Mouse (Mus musculus): ENCODE data around the gene Myrf. TPM values are rescaled to one million over a fixed set of nuclear protein-coding genes. Genes with fewer than 3 reads are reported as not detected.

Myrf gene
- total RNA-seq (2022), result 1 to 10 TPM; 4.1 to 8.0 (median 7.2) TPM

GRCm38 (mm10) chr19:10240654-10241305 lies at the start of gene Myrf:
Gene Myrf (minus strand): TSS chr19:10240748.
- DNase-seq (ENCODE audit: low spot score), result peak; percentile 60

DNA sequence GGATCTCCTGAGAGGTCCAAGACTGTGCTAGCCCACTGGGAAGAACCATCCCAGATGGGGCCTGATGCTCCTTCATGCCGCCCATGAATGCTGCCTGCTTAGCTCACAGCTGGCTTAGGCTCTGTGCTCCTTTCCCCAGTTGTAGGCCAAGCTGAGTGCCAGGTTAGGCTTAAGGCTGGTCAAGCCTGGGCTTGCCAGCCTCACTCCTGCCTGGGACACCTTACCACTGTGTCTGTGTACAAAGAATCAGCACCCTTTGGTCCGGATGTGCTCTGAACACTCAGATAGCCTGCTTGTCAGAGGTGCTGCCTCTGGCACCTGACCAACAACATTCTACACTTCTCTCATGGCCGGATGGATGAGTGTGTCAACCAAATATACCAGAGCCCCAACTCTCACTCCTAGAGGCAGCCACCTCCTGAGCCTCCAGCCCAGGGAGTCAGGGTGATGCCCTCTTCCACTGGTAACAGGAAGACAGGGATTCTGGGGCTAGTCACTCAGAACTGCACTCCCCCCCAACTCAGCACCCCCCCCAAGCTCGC lies 49.1 kb upstream of the Myrf start:
- no peak for DNase-seq (ENCODE audit: low spot score)

DNA sequence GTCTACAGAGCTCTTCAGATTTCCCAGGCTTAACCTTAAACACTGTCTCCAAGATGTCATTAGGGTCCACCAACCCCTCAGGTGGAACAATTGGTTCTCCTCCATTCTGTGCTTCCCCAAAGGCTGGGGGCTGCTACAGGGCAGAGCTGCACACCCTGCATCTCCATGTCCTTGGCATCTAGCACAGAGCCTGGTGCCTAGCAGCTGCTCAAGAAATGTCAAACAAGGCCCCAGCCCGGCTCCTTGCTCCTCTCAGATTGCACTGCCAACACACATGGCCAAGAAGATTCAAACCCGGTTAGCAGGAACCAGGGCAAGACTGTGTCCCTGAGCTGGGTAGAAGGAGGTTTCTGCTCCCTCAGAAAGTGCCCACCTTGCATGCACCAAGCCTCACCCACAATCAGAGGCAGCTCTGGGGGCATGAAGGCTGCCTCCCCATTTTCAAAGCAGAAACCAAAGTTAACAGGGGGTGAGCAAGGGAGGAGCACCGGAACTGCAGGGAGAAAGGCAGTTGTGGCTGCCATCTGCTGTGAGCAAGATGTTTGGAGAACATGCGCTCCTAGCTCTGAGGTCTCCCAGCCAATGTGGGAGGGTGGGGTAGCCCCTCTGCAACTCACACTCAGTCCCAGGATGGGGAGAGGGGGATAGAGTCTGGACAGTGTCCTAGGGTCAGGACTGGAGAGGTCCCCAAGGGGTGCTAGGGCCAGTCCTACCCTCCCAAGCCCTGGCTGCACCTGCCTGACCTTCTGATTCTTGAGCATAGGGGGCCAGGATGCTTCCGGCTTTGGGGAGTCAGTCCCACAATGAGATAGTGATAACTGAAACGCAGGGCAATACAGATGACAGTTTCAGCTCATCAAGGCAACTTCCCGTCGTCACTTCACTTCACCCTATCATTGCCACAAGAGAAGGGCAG lies 47.8 kb upstream of the Myrf start:
- no peak for DNase-seq (ENCODE audit: low spot score)

- no peak for DNase-seq (ENCODE audit: low spot score)
These were observed 45.9 kb upstream of the Myrf start for GRCm38 (mm10) chr19:10286458-10286872.

DNA sequence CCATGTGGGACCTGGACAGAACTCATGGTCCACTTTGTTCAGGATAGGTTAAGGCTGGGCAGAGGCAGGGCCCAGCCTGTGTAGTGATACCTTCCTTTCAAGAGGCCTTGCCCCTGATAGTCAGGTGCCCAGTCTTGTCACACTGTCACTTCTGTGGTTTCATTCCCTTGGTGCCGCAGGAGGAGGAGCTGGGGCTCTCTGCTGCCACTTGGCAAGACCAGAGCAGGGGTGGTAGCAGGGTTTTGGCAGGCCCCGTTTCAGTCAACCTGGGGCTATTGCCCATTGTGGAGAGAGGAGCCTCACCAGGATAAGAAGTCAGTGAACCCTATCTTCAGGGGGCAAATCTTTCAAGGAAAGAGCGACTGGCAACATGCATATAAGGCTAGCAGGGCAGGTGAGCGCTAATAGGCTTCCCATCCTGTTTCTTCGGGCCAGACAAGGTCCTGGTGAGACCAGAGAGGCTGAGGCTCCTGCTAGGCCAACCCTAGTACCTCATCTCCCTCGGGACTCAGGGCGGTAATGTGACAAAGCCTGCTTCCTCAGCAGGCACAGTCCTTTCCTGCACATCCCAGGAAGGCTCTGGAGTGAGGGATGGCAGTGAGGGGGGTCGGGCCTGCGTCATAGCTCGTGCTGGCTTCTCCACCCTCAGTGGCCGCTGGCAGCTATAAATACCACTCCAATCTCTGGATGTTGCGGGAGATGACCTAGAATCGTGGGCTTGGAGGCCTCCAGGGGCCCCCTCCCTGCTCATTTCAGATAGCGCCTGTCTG lies 40.4 kb upstream of the Myrf start:
- DNase-seq (ENCODE audit: low spot score), result no peak

DNA sequence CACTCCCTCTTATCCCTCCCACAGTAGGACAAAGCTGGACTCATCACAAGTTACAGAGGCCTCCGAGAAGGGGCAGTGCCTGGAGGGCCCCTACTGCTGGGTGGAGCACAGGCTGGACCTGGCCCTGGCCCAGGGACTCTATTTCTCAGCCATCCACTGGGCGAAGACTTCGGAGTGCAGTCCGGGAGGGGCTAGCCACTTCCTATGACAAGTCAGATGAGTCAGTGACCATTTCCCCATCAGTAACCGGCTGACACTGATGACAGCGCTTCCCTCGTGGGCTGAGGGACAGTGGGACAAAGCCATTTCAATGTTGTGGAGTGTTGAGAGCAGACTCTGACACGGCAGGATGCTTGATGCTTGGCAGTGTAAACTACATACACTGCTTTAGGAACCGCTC lies 39.1 kb upstream of the Myrf start:
- DNase-seq (ENCODE audit: low spot score), result peak; percentile 55

DNA sequence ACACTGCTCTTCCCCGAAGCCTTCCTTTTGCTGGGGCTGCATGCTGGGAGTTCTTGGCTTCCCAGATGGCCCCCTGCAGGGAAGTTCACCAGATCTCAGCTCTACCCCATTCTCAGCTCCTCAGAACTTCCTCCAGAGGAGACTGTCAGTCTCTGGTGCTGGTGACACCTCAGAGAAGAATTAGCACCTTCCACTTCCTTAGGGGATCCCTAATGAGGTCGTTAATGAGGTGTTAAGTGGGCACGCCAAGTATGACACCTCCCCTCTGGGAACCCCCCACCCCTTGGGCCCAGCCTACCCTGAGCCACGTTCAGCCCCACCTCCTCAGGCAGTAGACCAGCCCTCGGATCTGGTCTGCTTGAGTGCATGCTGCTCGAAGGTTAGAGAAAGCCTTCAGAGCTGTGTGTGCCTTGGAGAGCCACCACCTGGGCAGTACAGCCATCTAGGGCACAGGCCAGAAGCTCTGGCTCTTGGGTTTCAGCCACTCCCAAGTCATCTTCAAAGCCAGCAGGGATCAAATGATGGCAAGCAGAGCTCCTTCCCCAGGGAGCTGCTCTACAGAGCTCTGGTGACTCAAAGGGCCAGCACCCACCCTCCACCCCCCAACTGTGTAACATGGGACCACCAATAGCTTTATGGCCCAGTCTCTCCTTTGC lies 38.2 kb upstream of the Myrf start:
- no peak for DNase-seq (ENCODE audit: low spot score)

DNA sequence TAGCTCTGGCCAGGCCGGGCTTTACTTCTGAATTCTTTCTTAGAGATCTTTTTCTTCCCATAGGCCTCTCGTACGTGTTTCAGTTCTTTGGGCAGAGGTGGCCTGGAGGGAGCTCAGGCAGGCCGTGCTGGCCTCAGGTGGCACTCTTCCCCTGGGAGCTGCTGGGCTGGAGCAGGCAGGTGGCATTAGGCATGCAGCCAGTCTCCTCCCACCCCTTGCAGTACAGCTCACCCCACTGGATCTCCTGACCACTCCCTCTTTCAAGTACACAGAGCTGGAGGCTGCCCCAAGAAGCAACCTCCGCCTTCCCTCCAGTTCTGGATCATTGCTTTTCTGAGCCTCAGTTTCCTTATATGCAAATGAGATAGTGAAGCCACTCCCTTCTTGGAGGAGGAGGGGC lies 37.2 kb upstream of the Myrf start:
- no peak for DNase-seq (ENCODE audit: low spot score)

GRCm38 (mm10) chr19:10277331-10277730 lies 36.8 kb upstream of the Myrf start:
- DNase-seq (ENCODE audit: low spot score), result no peak

GRCm38 (mm10) chr19:10276483-10277144 lies 36.1 kb upstream of the Myrf start:
- no peak for DNase-seq (ENCODE audit: low spot score)

DNA sequence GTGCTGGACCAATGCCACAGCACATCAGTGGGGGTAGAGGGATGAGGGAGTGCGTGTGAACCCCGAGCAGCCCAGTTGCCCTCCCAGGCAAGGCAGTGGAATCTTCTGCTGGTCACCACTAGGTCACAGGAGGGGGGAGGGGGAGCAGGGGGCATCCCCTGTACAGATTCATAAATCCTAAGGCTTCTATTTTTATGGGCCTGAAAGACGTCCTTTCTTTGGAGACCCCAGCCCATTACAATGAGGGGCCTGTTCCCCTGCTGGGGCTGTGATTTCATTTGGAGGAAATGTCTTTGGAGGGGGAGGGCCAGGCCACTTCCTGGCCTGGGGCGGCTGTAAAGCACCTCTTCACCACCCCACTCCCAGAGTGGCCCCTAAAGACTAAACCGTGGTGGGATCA lies 33.5 kb upstream of the Myrf start:
- DNase-seq (ENCODE audit: low spot score), result no peak

DNA sequence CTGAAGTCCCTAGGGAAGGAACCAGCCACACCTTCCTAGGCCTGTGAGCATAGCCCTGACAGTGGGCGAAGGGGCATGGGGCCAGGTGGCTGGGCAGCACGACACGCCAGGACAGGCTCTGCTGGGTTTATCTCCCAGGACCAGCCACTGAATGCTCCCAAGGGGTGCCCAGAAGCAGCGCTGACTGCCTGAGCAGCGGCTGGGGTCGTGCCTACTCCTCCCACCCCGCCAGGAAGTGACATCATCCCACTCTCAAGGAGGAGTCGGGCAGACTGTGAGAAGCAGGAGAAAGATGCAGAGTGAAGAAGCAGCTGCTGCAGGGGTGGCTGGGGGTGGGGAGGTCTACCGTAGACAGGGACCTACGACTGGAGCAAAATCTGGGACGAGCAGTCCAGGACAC lies 32.2 kb upstream of the Myrf start:
- DNase-seq (ENCODE audit: low spot score), result peak; percentile 49

- no peak for DNase-seq (ENCODE audit: low spot score)
These were observed 31.0 kb upstream of the Myrf start for GRCm38 (mm10) chr19:10271592-10271991.

DNA sequence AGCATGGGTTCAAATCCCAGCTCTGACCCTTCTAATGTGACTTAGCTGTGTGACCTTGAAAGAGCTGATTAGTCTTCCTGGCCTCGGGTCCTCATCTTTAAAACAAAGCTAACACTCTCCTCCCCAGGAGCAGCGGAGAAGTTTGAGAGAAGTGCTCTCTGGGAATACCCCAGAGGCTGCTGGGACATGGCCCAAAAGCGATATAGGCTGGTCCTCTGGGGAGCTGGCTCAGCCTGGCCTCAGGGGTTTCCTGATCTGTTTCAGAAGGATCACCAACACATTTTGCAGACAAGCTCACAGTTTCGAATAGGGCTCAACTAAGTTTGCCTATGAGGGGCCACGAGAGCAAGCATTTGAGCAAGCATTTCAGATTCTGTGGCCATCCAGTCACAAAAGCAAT lies 29.8 kb upstream of the Myrf start:
- no peak for DNase-seq (ENCODE audit: low spot score)

DNA sequence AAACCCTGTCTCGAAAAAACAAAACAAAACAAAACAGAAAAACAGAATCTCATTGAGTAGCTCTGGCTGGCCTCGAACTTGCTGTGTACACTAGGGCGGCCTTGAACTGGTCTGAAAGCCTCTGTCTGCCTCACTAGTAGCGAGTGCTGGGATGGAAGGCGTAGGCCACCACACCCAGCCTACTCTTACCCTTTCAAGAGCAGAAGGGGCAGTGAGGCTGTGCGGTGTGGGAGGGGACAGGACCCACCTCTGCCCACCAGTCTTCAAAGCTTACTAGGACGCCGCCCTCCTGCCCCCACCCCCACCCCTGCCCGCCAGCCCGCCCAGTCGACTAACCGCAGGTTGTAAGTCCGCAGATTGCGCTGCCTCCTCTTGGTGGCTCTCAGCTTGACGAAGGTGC lies 28.3 kb upstream of the Myrf start:
- no peak for DNase-seq (ENCODE audit: low spot score)

DNA sequence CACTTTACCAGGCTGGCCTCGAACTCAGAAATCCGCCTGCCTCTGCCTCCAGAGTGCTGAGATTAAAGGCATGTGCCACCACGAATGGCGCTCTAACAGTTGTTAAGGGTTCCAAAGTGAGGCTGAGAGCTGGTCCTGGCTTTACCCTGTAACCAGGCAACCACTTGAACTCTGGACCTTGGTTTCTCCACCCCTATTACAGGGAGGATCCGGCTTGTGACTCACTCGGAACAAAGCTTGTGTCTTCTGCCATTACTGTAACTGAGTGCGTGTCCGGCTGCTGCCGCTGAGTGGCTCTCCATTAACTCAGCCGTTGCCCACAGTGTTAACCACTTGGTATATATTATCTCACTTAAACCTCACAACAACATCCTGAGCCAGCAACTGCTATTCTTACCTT lies 27.4 kb upstream of the Myrf start:
- DNase-seq (ENCODE audit: low spot score), result no peak

- DNase-seq (ENCODE audit: low spot score), result no peak
These were observed 26.5 kb upstream of the Myrf start for GRCm38 (mm10) chr19:10267057-10267456.

- peak; percentile 89 for DNase-seq (ENCODE audit: low spot score)
These were observed 25.8 kb upstream of the Myrf start for GRCm38 (mm10) chr19:10266196-10266850.

GRCm38 (mm10) chr19:10261369-10261768 lies 20.8 kb upstream of the Myrf start:
- DNase-seq (ENCODE audit: low spot score), result no peak

DNA sequence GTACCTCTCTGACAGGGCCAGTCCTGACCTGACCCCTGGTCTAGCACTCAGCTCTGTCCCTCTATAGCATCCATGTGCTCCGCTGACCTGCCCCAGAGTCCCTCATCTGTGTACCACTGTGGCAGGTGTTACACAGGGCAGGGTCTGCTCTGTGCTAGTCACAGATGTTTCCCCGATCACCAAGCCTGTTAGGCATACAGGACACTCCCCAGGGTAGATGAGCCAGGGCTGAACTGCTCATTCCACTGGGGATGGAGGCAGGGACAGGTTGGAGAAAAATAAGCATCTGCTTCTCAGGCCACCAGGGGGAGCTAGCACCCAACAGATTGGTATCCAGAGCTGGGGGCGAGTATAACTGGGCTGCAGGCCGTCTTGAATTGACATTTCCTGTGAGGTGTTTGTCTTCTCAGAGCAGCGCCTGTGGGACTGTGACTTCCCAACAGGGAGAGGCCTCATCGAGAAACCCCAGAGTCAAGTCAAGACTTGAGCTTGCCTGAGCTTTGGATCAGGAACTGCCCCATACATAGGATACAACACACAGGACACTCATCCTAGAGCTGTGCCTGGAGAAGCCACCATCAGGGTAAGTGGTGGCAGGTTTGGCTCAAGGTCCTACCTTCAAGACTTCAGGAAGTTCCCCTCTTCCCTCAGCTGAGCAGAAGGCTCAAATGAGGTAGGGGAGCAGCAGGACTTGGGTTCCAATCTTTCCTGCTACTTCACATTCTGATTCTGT lies 17.9 kb upstream of the Myrf start:
- DNase-seq (ENCODE audit: low spot score), result peak; percentile 75
